8 mouse cellular contexts compared by ENCODE assay signal in genomic region chr10:62979667-62980038, GRCm38 (mm10). TPM values are rescaled to one million over a fixed set of nuclear protein-coding genes. Genes with fewer than 3 reads are reported as not detected.
DNase-seq lines count a peak whose midpoint lies in the region; ATAC-seq and TF ChIP-seq lines count a peak whose summit lies in the region.

No protein-coding gene starts in this region.

- H3K27me3 ChIP-seq in heart, postnatal 0 days (ENCODE audit: control insufficient read depth, insufficient read depth, low read length), result no peaks in the 10 kb centered on the region
- no peaks in the 10 kb centered on the region for H3K27me3 ChIP-seq in hindbrain, embryonic 12.5 days
- no peaks in the 10 kb centered on the region for H3K27me3 ChIP-seq in midbrain, embryonic 11.5 days (ENCODE audit: control insufficient read depth, insufficient read depth, low read length)

- H3K4me1 ChIP-seq in heart, postnatal 0 days (ENCODE audit: control insufficient read depth, insufficient read depth), result peaks cover 8% of the 10 kb centered on the region; the same call in 1 of the 2 replicates
- H3K4me1 ChIP-seq in hindbrain, embryonic 12.5 days, result peaks cover 9% of the 10 kb centered on the region
- peaks cover 8% of the 10 kb centered on the region for H3K4me1 ChIP-seq in midbrain, embryonic 11.5 days (ENCODE audit: control insufficient read depth, insufficient read depth, low read length)

- 0 out of 2 replicates have a peak overlapping the region, but pooled peaks have one; percentile 74 for H3K9ac ChIP-seq in heart, postnatal 0 days (replicated peaks; ENCODE audit: low read depth, low read length)
- peak overlapping the region; percentile 94 for H3K9ac ChIP-seq in hindbrain, embryonic 12.5 days
- peak overlapping the region; percentile 94 for H3K9ac ChIP-seq in midbrain, embryonic 11.5 days (ENCODE audit: low read length)

- peak overlapping the region; percentile 78 for H3K4me3 ChIP-seq in heart, postnatal 0 days (ENCODE audit: low read depth, low read length)
- peak overlapping the region; percentile 96 for H3K4me3 ChIP-seq in hindbrain, embryonic 12.5 days
- H3K4me3 ChIP-seq in midbrain, embryonic 11.5 days (ENCODE audit: low read depth, low read length), result peak overlapping the region; percentile 92

- no peak overlapping the region for H3K27ac ChIP-seq in heart, postnatal 0 days (ENCODE audit: low read depth)
- peak overlapping the region; percentile 91 for H3K27ac ChIP-seq in hindbrain, embryonic 12.5 days
- peak overlapping the region; percentile 75; the same call in 1 of the 2 replicates for H3K27ac ChIP-seq in midbrain, embryonic 11.5 days (ENCODE audit: low read depth, low read length)

- H3K36me3 ChIP-seq in heart, postnatal 0 days (replicated peaks; ENCODE audit: control insufficient read depth, insufficient read depth, low read length), result 0 out of 2 replicates have a peak, but pooled peaks cover 7% of the 10 kb centered on the region
- H3K36me3 ChIP-seq in hindbrain, embryonic 12.5 days, result peaks cover 20% of the 10 kb centered on the region
- H3K36me3 ChIP-seq in midbrain, embryonic 11.5 days (ENCODE audit: control insufficient read depth, insufficient read depth, low read length), result peaks cover 3% of the 10 kb centered on the region; the same call in 1 of the 2 replicates

- H3K4me2 ChIP-seq in heart, postnatal 0 days (ENCODE audit: low read depth, low read length), result peak overlapping the region; percentile 75
- peak overlapping the region; percentile 62 for H3K4me2 ChIP-seq in hindbrain, embryonic 12.5 days (replicated peaks)
- H3K4me2 ChIP-seq in midbrain, embryonic 11.5 days, result peak overlapping the region; percentile 71

- TF ChIP-seq EP300 in heart, postnatal 0 days (IDR thresholded peaks at IDR 0.05; ENCODE audit: low read depth), result no peak

- no peak for TF ChIP-seq CTCF in heart, postnatal 0 days (IDR thresholded peaks at IDR 0.05; ENCODE audit: low read depth)

- 16% methylated on average over 10 of the region's 10 CpGs for WGBS in heart, postnatal 0 days
- 8% methylated on average over 10 of the region's 10 CpGs for WGBS in hindbrain, embryonic 12.5 days
- WGBS in midbrain, embryonic 11.5 days, result 8% methylated on average over 10 of the region's 10 CpGs

- no peak for ATAC-seq in heart, postnatal 0 days (ENCODE audit: insufficient read depth, low read depth)
- ATAC-seq in activated CD4-positive, CD25-positive, alpha-beta regulatory T cell, adult 4 months, result peak; percentile 2
- ATAC-seq in hindbrain, embryonic 12.5 days (ENCODE audit: low FRiP score), result no peak; the same call in 1 of the 2 replicates
- peak; percentile 1; the same call in 1 of the 2 replicates for ATAC-seq in midbrain, embryonic 11.5 days (ENCODE audit: low FRiP score)

- no peaks in the 10 kb centered on the region for H3K9me3 ChIP-seq in heart, postnatal 0 days (replicated peaks; ENCODE audit: control insufficient read depth, low read length)
- no peaks in the 10 kb centered on the region for H3K9me3 ChIP-seq in hindbrain, embryonic 12.5 days (replicated peaks)
- no peaks in the 10 kb centered on the region for H3K9me3 ChIP-seq in midbrain, embryonic 11.5 days (ENCODE audit: control insufficient read depth, low read length)

- intact Hi-C loops in heart, postnatal 10 days (cut with DNase I), result no loop called here

- no peak for DNase-seq in heart, postnatal 0 days (ENCODE audit: low spot score)
- DNase-seq in heart, postnatal 10 days, result no peak
- no peak for DNase-seq in midbrain, embryonic 11.5 days (ENCODE audit: low spot score, missing footprints)
- no peak for DNase-seq in right cerebral cortex, adult 2 months (ENCODE audit: low spot score in 2 of 2)
- no peak for DNase-seq in cerebellum, adult 11-12 months
- no peak for DNase-seq in frontal cortex, postnatal 14 days (ENCODE audit: low spot score in 2 of 2)

RNA-seq across cellular contexts. Expression of gene Rufy2, which starts 0.4 kb away (rescaled TPM):
- total RNA-seq in heart, postnatal 0 days (2014; rRNA removed; ENCODE audit: low replicate concordance), result 5.8 and 9.7 TPM in 2 replicates
- polyA plus RNA-seq in heart, postnatal 0 days (2015; fragmentation: Nextera tagmentation; extraction: Ambion mirVana), result 11.3 and 11.7 TPM in 2 replicates
- total RNA-seq in heart, postnatal 10 days (2021), result 10 to 100 TPM; 17.3 to 19.0 TPM
- 10 to 100 TPM; 35.9 to 36.7 TPM for polyA plus RNA-seq in activated CD4-positive, CD25-positive, alpha-beta regulatory T cell, adult 4 months (2017; shearing (Covaris generic))
- 36.7 and 40.0 TPM in 2 replicates for polyA plus RNA-seq in hindbrain, embryonic 12.5 days (2016; fragmentation: Nextera tagmentation; extraction: Ambion mirVana)
- polyA plus RNA-seq in midbrain, embryonic 11.5 days (2014; fragmentation: Nextera tagmentation; extraction: Ambion mirVana), result 21.0 and 23.2 TPM in 2 replicates

RNA-seq across cellular contexts. Expression of gene Dna2, which starts 32.8 kb away (rescaled TPM):
- total RNA-seq in heart, postnatal 0 days (2014; rRNA removed; ENCODE audit: low replicate concordance), result 0.88 and 3.2 TPM in 2 replicates
- polyA plus RNA-seq in heart, postnatal 0 days (2015; fragmentation: Nextera tagmentation; extraction: Ambion mirVana), result 3.9 and 4.3 TPM in 2 replicates
- total RNA-seq in heart, postnatal 10 days (2021), result 1 to 10 TPM; 3.3 to 3.5 TPM
- polyA plus RNA-seq in activated CD4-positive, CD25-positive, alpha-beta regulatory T cell, adult 4 months (2017; shearing (Covaris generic)), result 1 to 10 TPM; 4.6 to 5.2 TPM
- polyA plus RNA-seq in hindbrain, embryonic 12.5 days (2016; fragmentation: Nextera tagmentation; extraction: Ambion mirVana), result 11.9 and 13.4 TPM in 2 replicates
- polyA plus RNA-seq in midbrain, embryonic 11.5 days (2014; fragmentation: Nextera tagmentation; extraction: Ambion mirVana), result 22.0 and 25.2 TPM in 2 replicates

RNA-seq across cellular contexts. Expression of gene Hnrnph3, which starts 44.4 kb away (rescaled TPM):
- total RNA-seq in heart, postnatal 0 days (2014; rRNA removed; ENCODE audit: low replicate concordance), result 3.9 and 16.9 TPM in 2 replicates
- 34.6 and 41.7 TPM in 2 replicates for polyA plus RNA-seq in heart, postnatal 0 days (2015; fragmentation: Nextera tagmentation; extraction: Ambion mirVana)
- total RNA-seq in heart, postnatal 10 days (2021), result 10 to 100 TPM; 31.1 to 32.6 TPM
- polyA plus RNA-seq in activated CD4-positive, CD25-positive, alpha-beta regulatory T cell, adult 4 months (2017; shearing (Covaris generic)), result 10 to 100 TPM; 66.3 to 75.6 TPM
- polyA plus RNA-seq in hindbrain, embryonic 12.5 days (2016; fragmentation: Nextera tagmentation; extraction: Ambion mirVana), result 230 and 238 TPM in 2 replicates
- 172 and 174 TPM in 2 replicates for polyA plus RNA-seq in midbrain, embryonic 11.5 days (2014; fragmentation: Nextera tagmentation; extraction: Ambion mirVana)

RNA-seq across cellular contexts. Expression of gene Pbld2, which starts 44.5 kb away (rescaled TPM):
- 0.11 TPM in 1 of 2 replicates, not detected in the other for total RNA-seq in heart, postnatal 0 days (2014; rRNA removed; ENCODE audit: low replicate concordance)
- polyA plus RNA-seq in heart, postnatal 0 days (2015; fragmentation: Nextera tagmentation; extraction: Ambion mirVana), result 0.89 and 1.1 TPM in 2 replicates
- total RNA-seq in heart, postnatal 10 days (2021), result 1 to 10 TPM; 2.7 to 2.9 TPM
- under 1 TPM in 1 of 2 experiments, not detected in 1; 0.44 TPM for polyA plus RNA-seq in activated CD4-positive, CD25-positive, alpha-beta regulatory T cell, adult 4 months (2017; shearing (Covaris generic))
- polyA plus RNA-seq in hindbrain, embryonic 12.5 days (2016; fragmentation: Nextera tagmentation; extraction: Ambion mirVana), result 0.64 and 1.3 TPM in 2 replicates
- polyA plus RNA-seq in midbrain, embryonic 11.5 days (2014; fragmentation: Nextera tagmentation; extraction: Ambion mirVana), result 0.76 and 1.7 TPM in 2 replicates

RNA-seq across cellular contexts. Expression of gene Slc25a16, which starts 59.2 kb away (rescaled TPM):
- 15.3 and 35.4 TPM in 2 replicates for total RNA-seq in heart, postnatal 0 days (2014; rRNA removed; ENCODE audit: low replicate concordance)
- polyA plus RNA-seq in heart, postnatal 0 days (2015; fragmentation: Nextera tagmentation; extraction: Ambion mirVana), result 14.8 and 19.6 TPM in 2 replicates
- total RNA-seq in heart, postnatal 10 days (2021), result 10 to 100 TPM; 29.5 to 30.7 TPM
- polyA plus RNA-seq in activated CD4-positive, CD25-positive, alpha-beta regulatory T cell, adult 4 months (2017; shearing (Covaris generic)), result 1 to 10 TPM; 3.2 to 3.5 TPM
- polyA plus RNA-seq in hindbrain, embryonic 12.5 days (2016; fragmentation: Nextera tagmentation; extraction: Ambion mirVana), result 12.6 and 14.1 TPM in 2 replicates
- 9.6 and 10.6 TPM in 2 replicates for polyA plus RNA-seq in midbrain, embryonic 11.5 days (2014; fragmentation: Nextera tagmentation; extraction: Ambion mirVana)

Comparison
In these comparisons a context has a peak if more than half of its experiments do, and no peak if none do; other contexts are left out.
1. ATAC-seq: peak in activated CD4-positive, CD25-positive, alpha-beta regulatory T cell, adult 4 months (single experiment) and midbrain, embryonic 11.5 days (single experiment); none in heart, postnatal 0 days (single experiment) and hindbrain, embryonic 12.5 days (single experiment).
2. Peak in every context shown above with its lines, with median percentiles within 50 percentile points of each other: H3K4me2 ChIP-seq, H3K4me3 ChIP-seq and H3K9ac ChIP-seq.